Mouse (Mus musculus) cortical plate, adult 2 months (tissue): Measurements from ENCODE around the gene Lsp1. TPM values are rescaled to one million over a fixed set of nuclear protein-coding genes. Genes with fewer than 3 reads are reported as not detected.

Source experiments
- H3K27ac ChIP-seq: fragments of 200-500 bp; 2 replicates; pipeline ENCODE4 v1.5.1; 2012; ENCODE audit warnings: low read length, control low read depth, inconsistent platforms; ENCODE audit not compliant: insufficient read depth
- H3K4me1 ChIP-seq: fragments of 200-500 bp; 2 replicates; pipeline ENCODE4 v1.6.1; 2011; ENCODE audit warnings: low read length; ENCODE audit not compliant: control insufficient read depth, insufficient read depth
- H3K4me3 ChIP-seq: fragments of 200-500 bp; 2 replicates; pipeline ENCODE4 v1.5.1; 2011; ENCODE audit warnings: mild to moderate bottlenecking, low read length, control low read depth; ENCODE audit not compliant: insufficient read depth
- CTCF ChIP-seq: fragments of 200-500 bp; IDR thresholded peaks from 2 replicates; pipeline ENCODE4 v1.5.1; 2011; ENCODE audit warnings: mild to moderate bottlenecking, control low read depth, low read length; ENCODE audit not compliant: insufficient read depth; ENCODE audit errors: extremely low read depth
- POLR2A ChIP-seq: fragments of 200-500 bp; IDR thresholded peaks from 2 replicates; pipeline ENCODE4 v1.6.1; 2011; ENCODE audit warnings: mild to moderate bottlenecking, low read length, control low read depth; ENCODE audit not compliant: insufficient read depth; ENCODE audit errors: extremely low read depth
- polyA plus RNA-seq: library from polyadenylated mRNA; depleted of rRNA; stranded (reverse); fragments of >200 nt; gene quantifications from 2 replicates; pipeline ENCODE4 v1.2.3, GENCODE M21; 2012

Lsp1 gene
- polyA plus RNA-seq, 1 experiment: 10.2 TPM

DNA sequence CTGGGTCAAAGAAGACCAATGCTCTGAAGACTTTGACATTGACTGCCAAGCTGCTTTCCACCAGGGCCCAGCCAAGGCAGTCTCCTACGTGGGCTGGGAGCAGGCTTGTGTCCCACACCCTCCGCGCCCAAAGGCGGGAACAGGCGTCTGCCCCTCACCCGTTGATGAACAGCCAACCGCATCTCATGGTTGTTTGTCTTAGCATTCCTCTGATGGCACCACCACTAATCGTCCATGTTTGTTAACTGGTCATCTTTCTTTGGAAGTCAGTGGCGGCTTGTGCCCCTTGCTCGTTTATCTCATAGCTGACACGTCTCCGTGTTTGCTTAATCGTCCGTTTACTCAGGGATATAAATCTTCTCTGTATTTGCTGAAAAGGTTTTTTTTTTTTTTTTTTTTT is 48.9 kb downstream of the Lsp1 start:
- H3K4me3 ChIP-seq: no peak overlapping the region
- no peak overlapping the region for H3K27ac ChIP-seq
- TF ChIP-seq POLR2A (no peak), CTCF (no peak)
- H3K4me1 ChIP-seq: no peaks in the 10 kb centered on the region

DNA sequence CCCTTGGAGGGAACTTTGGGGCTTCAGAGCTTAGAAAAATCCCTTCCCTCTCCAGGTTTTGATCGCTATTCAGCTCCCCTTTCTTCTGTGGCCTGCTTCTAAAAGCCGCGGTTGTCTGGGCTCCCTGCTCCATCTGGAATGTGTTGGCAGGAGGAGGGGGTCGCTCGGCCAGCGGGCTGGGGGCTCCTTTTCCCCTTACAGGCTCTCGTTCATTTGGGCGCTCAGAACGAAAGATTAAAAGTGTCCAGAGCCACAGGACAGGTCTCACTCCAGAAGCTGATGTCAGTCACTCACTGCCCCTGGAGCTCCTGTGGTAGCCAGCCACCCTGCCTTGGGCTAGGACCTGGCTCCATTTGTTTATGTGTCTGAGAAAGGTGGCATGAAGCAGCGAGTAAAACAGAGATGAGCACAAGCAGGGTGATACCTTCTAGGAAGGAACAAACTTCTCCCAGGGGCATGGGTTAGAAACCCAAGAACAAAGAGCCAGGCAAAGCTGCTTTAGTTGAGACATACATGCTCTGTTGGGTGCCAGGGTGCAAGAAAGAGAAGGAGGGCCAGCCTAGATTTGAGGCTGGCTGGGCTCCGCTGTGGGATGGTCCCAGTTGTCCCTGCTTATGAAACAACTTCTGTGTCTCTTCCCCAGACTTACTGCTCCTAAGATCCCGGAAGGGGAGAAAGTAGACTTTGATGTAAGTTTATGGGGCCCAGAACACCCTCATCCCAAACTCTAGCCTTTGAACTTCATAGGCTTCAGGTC is 49.6 kb downstream of the Lsp1 start:
- TF ChIP-seq CTCF: no peak
- Histone ChIP-seq H3K4me3 (no peak overlapping the region), H3K27ac (no peak overlapping the region), H3K4me1 (no peaks in the 10 kb centered on the region)

DNA sequence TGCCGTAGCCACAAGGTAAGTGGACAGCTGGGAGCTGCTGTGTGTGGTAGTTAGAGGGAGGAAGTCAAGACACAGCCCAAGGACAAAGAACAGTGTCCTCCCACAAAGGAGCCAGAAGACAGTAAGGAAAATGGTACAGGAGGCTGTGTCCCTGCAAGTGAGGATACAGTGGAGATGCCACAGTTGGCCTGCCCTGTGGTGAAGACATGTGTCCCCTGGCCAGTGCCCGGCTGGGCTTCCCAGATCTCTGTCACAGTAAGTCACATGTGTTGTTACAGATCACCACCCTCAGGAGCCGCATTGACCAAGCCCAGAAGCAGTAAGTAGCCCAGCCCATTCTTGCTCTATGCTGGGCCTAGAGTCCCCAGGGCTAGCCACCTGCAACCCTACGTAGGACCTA is 53.4 kb downstream of the Lsp1 start:
- TF ChIP-seq CTCF (no peak), POLR2A (no peak)
- no peak overlapping the region for H3K27ac ChIP-seq
- H3K4me1 ChIP-seq: no peaks in the 10 kb centered on the region
- no peak overlapping the region for H3K4me3 ChIP-seq

DNA sequence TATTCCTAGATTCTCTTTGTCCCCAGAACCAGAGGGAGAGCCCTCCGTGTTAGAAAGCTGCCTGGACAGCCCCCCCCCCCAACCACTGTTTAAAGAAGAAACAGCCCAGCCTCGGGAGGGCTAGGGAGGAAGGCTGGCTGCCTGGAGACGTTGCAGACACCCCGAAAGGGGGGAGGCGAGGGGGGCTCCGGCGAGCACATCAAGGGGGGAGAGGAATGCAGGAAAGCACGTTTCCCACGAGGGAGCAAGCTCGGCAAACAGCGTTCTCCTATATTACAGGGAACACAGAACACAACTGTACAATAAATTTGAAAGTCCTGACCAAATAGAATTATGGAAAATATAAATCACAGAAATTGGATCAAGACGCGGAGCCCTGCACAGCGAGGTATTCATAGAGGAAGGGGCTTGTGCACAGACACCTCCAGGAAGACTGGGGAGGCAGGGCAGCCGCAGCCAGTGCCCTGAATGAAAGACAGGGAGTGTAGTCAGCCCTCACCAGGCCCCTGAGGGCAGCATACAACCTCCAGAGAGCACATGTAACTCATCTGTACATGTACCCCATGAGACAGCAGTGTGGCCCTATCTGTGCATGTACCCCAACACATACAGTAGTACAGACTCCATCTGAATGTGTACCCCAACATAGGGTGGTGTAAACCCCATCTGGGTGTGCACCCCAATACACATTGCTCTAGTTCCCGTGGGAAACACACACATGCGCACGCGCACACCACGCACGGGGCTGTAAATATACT is 55.8 kb downstream of the Lsp1 start:
- TF ChIP-seq CTCF (no peak), POLR2A (no peak)
- Histone ChIP-seq H3K4me3 (no peak overlapping the region), H3K4me1 (no peaks in the 10 kb centered on the region), H3K27ac (no peak overlapping the region)

DNA sequence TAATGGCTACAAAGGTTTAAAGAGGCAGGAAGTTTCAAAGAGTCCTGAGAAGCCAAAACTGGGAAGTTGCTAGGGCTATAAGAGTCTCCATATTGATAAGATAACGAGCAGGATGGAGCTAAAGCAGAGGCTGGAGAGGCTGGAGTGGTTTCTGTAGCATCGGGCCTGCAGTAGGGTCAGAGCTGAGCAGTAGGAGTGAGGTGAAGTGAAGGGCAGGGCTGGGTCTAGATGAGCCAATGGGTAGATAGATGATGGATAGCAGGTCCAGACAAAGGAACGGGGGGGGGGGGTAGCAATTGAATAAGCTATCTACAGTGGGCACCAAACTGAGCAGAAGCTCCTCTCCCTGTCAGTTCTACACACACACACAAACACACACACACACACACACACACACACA is 56.9 kb downstream of the Lsp1 start:
- TF ChIP-seq CTCF (no peak), POLR2A (no peak)
- Histone ChIP-seq H3K4me1 (no peaks in the 10 kb centered on the region), H3K4me3 (no peak overlapping the region), H3K27ac (no peak overlapping the region)

DNA sequence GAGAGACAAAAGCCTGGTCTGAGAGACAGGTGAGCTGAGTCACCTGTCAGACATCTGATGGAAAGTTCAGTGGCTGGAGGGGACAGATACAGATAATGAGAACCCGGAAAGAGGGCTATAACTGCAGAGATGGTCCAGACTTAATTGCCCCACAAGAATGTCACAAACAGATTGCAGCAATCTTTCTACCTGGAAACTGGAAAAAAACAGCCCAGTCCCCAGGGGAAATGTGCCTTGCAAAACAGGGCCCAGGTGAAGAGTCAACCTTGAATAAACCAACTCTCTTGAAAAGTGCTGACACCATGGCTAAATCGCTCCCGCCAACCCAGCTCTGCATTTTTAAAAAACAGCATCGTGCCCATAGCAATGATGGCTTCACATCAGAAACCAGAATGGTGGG is 59.7 kb downstream of the Lsp1 start:
- no peak overlapping the region for H3K27ac ChIP-seq
- no peak overlapping the region for H3K4me3 ChIP-seq
- TF ChIP-seq CTCF (no peak), POLR2A (no peak)
- no peaks in the 10 kb centered on the region for H3K4me1 ChIP-seq

DNA sequence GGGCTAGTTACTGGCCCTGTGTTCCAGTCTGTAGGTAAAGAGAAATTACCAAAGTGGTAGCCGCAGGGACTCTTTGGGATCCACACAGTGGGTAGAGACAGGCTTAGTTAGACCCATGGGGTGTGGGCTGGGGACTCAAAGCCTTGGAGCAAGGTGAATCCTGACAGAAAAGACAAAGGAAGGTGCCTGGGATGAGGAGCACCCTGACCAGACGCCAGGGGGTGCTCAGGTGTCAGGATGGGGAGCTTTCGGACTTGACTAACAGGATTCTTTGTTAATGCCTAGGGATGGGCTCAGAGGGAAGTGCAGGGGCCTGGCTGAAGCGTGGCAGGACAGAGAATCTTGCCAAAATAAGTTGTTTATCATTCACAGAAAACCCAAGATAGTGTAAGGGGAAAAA is 61.7 kb downstream of the Lsp1 start:
- Histone ChIP-seq H3K27ac (no peak overlapping the region), H3K4me3 (no peak overlapping the region), H3K4me1 (no peaks in the 10 kb centered on the region)
- no peak for TF ChIP-seq POLR2A
- peak; percentile 48 for TF ChIP-seq CTCF

DNA sequence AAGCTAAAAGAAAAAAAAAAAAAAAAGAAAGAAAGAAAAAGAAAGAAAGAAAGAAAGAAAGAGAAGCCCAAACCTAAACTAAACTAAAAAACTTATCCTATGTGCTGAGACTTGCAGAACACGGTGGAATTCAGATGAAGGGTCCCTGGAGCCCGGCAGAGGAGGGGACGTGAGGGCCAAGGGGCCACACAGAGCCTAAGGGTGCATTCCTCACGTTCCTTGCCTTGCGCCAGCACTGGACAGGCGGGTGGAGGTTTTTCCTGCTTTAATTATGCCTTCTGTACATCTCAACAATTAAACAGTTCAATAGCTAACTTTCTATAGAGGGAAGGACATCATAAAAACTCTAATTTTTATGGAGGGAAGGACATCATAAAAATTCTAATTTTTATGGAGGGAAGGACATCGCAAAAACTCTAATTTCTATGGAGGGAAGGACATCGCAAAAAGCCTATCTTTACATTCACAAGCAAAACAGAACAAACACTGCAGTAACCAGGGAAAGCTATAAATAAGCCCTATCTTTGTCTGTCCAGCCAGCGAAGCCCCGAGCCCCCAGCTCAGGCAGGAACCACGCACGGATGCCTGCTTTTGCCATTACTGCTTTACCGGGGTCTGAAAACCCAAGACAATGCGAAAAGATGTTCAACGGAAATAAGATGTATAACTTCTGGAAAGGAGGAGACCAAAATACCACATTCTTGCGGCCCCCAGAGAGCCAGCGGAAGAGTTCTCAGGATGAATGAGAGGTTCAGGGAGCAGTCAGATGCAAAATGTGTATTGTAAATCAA is 62.8 kb downstream of the Lsp1 start:
- TF ChIP-seq POLR2A: no peak
- TF ChIP-seq CTCF: no peak
- H3K4me3 ChIP-seq: no peak overlapping the region
- H3K4me1 ChIP-seq: no peaks in the 10 kb centered on the region
- H3K27ac ChIP-seq: no peak overlapping the region

DNA sequence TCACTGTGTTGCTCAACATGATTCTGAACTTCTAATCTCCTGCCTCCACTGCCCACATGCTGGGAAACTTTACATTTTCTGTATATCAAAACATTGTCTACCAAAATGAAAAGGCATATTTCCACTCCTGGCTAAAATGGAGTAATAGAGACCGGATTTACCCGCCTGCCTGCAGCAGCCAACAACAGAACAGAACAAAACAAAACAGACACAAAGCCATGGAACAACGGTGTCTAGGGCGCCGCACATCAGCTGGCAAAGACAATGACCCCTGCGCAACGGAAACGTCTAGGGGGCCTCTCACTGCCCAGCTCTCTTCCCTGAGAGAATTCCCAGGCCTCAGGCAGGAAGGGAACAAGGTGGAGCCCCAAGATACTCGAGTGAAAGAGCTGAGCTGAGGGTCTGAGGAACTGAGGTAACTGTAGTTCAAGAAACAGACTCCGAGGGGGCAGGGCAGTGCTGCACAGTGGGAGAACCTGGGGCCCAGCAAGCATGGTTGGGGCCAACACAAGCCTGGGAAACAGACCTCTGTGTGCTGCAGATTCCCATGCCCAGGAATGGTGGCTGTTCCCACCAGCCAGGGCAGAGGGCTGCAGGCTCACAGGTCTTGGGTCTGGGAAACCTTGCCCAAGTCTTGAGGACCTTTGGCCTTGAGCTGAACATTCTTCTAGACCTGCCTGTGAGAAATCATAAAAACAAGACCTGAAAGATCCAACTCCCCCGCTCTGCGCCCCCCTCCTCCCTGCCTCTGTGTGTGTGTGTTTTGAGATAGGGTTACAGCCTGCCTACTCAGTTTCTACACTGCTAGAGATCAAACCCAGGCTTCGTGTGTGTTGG is 65.0 kb downstream of the Lsp1 start:
- TF ChIP-seq CTCF (no peak), POLR2A (no peak)
- no peak overlapping the region for H3K4me3 ChIP-seq
- H3K4me1 ChIP-seq: no peaks in the 10 kb centered on the region
- no peak overlapping the region for H3K27ac ChIP-seq
